Mouse (Mus musculus): Measurements from ENCODE around the gene Farp2.

DNA sequence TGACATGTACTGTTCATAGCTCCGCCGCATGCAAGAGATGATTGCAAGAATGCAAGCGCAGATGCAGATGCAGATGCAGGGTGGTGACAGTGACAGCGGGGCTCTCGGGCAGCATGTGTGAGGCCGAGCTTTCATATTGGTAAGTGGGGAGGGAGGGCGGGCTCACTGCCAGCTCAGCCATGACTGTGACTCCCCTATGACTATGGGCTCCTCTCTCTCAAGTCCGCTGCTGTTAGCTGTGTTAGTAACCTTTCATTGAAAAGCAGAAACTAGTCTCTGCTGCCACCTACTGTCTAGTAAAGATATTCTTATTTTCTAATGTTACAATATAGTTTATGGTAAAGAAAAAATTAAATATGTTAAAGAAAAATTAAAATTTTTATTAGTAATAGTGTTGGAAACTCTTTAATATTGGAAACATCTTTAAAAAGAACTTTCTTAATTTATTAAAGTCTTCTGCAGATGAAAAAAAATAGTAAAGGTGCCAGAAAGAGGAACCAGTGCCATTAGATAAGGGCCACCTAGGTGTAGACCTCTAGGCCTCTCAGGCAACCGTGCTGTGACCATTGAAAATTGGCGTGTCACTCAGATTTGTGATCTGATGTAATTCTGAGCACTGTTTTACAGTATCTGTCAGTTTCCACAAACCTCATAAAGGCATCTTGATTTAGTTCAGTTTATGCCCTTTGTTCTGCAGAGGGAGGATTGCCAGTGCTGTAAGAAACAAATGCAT, 4.8 kb upstream of the Farp2 start:
- TF ChIP-seq CTCF (IDR thresholded peaks at IDR 0.05; ENCODE audit: control insufficient read depth, insufficient read depth, insufficient replicate concordance, low read depth, low read length) (no peak), POLR2A (IDR thresholded peaks at IDR 0.05; ENCODE audit: control insufficient read depth, low read depth, low read length) (no peak)

Measured in testis, adult 2 months (tissue).